Mouse (Mus musculus): ENCODE results near the gene Ilf2.

The Ilf2 gene

DNA sequence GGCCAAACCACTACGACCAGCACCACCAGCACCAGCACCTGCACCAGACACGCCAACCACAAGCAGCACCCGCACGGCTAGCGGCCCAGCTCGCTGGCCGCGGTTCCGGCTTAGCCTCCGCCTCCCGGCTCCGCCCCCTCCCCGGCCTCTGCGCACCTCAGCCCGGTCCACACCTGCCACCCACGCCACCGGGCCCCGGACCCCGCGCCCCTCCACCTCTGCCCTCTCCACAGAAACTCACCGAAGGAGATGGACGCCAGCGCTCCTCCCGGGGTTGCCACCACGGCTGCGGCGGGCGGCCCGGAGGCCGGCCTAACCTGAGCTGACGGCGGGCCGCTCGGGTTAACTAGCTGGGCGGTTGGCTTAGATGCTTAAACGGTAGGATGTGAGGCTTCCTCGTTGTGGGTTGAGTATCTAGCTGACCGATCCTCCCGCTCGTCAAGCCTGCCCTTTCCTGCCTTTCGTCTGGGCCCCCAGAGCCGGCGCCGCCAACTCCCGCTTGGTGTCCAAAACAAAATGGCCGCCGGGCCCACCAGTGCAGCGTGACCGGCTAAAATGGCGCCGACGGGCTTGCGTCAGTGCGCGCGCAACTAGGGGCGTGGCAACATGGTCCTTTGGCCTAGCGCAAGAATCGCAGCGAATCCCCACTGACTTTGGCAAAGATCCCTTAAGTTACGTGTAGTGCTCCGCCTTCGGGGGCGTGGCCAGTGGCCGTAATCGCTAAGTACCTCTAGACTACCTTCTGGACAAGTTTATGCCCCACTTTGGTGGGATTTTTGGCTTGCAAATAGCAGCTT lies 33.2 kb downstream of the Ilf2 start, which contains the start of gene Chtop:
Chtop (minus strand) TSS at position 549 of the 797 bp plus-strand sequence.
- DNase-seq (ENCODE audit: low read depth) = peak; percentile 100

DNA sequence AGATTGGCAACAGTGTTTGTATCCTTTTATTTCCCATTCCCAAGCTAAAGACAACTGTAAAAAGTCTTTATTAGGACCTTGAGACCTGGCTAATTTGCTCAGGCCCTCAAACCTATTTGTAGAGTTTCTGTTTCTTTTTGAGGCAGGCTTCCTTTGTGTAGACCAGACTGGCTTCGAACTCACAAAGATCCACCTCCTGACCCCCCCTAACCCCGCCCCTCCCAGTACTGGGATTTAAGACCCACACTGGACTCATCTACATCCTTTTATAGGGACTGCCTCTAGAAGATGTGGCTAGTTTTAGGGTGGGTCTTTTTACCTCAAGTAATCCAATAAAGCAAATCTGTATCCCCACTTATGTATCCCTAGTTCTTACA lies 33.8 kb downstream of the Ilf2 start:
- DNase-seq (ENCODE audit: low read depth) = no peak

DNA sequence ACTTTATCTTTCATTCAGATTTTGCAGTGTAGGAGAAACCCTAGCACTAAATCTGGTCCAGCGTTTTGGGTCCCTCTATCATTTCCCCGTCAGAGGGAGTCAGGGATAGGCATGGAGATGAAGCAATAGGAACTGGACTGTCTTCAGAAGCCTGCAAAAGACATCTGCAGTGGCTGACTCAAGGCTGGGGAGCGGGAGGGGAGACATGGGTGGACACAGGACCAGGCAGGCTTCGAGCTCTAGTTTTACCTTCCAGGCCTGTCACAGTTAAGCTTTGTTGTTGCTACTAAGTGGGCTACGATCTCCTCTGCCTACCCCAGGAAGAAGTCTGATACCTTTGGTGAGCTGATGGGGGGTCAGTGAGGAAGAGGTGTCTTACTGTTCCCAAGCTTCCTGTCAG lies 36.4 kb downstream of the Ilf2 start:
- DNase-seq (ENCODE audit: low read depth) = no peak

DNA sequence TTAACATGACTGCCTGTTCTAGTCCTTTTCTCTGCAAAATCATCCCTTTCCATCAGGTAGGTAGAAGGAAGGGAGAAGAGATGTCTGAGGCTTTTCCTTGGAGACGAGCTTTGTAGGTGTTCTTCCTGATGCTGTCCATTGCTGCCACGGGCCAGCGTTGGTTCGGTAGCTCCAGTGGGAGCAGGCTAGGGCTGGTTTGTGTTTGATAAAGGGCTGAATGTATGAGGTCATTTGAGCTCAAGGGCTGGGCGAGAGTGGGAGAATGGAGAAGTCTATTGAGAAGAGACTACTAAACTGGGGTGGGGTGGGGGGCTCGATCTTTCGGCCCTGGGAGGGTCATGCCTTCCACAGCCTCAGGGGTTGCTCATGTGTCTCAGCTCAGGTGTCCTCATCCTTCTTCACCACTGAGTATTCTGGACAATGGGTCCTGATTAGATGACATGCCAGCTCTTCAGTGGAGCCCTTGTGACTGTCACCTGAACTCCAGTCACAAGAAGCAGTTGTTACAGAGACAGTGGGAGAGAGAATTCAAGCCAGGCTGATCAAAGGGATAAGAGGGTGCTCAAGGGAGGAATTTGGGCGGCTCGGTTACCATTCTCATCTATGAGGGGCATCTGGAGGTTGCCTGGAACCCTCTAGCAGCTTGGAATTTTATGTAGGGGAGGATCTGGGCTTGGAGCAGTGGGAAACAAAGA lies 37.2 kb downstream of the Ilf2 start:
- no peak for DNase-seq (ENCODE audit: low read depth)

DNA sequence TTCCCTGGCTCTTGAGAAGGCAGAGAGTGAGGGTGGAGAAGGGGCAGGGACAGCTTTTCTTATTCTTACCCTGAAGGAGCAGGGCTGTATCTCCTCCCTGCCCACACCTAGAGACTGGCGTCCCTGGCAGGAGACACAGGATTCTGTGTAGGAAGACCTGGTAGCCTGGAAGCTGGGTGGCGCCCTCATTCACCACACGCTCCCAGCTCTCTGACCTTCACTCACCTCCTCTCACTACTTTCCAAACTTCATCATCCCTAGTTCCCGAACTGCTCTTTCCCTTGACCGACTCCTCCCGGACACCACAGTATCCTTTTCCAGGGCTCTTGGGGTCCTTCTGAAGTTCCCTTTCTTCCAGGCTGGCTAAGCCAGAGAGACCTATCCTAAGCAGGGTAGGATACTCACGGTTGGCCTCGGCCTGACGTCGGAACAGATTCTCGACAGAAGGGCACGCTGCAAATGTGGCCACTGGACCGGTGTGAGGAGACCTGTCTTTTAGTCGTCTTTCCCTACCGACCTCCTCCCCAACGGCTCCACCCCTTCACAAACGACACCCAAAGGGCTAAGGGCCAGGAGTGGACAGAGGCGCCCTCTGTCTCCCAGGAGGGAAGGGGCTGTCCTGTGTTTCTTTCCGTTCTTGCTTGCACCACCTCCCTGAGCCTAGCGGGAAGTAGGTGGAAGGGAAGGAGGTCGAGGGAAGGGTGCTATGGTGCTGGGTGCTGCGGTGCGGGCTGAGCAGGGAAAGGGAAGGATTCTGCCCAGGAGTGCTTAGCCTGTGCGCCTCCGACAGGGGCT lies 38.1 kb downstream of the Ilf2 start, which contains the start of the genes S100a1 and S100a13:
S100a1 (minus strand) TSS at position 597 of the 795 bp plus-strand sequence.
S100a13 (plus strand) TSS at position 640 of the 795 bp plus-strand sequence.
- DNase-seq (ENCODE audit: low read depth) = peak; percentile 48

DNA sequence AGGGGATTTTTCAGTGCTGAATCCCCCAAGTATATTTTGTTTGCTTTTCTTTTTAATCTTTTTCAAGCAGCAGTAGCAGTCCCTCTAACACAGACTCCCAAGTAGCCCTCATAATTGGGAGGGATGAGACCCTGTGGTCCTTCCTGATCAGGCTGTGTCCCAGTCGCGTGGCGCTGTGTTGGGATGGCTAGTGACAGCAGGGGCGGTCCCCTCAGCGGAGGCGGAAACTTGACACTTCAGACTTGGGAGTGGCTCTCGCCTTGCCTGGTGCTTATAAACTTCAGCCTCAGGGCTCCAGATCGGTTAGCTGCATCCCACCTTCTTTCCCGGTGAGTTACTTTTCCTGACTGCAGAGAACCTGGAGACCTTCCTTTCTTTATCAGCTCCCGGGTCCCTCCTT lies 38.8 kb downstream of the Ilf2 start:
- DNase-seq (ENCODE audit: low read depth) = peak; percentile 56

DNA sequence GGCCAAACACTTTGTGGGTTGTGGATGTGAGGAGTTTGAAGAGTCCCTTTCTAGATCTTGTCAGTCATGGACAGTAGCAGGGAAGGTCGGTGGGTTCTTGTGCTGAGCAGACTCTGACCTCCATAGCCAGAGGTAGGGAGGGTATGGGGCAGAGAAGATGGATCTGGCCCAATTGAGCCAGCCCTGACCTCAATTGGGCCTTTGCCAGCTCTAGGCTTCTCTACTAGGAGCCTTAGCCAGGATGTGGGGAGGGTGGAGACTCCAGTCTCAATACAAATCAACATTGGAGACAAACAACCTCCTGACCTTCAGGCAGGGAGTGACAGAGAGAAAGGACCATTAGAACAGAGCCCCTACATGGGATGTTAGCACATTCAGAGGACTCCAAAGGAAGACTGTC lies 39.3 kb downstream of the Ilf2 start:
- peak; percentile 54 for DNase-seq (ENCODE audit: low read depth)

DNA sequence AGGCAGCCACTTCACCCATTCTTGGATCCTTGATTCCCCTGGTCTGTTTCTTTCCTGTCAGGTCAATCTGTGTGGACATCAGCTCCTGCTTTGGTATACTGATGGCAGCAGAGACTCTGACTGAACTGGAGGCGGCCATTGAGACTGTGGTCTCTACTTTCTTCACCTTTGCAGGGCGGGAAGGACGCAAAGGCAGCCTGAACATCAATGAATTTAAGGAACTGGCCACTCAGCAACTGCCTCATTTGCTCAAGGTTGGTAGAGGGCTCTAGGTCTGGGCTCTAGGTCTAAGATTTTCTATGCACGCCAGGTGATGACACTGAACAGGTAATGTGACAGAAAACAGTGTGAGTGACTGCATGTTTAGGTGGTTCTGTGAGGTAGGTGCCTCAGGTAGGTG lies 39.9 kb downstream of the Ilf2 start:
- no peak for DNase-seq (ENCODE audit: low read depth)

DNA sequence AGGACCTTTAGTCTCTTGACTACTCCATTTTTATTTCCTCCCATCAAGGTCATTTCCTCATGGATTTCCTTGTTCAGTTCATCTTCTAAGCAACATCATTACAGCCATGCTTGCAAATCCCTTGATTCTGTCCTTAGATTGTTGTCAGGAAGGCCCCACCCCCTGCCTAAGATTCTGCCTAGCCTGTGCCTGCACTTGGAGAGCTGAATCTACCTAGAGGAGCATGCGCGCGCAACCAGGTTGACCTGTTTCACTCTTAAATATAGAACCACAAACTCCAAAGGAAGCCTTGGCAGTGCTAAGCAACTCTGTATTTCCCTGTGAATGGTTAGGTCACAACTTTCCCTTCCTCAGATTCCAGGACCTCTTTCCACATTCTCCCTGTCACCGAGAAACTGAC lies 41.8 kb downstream of the Ilf2 start:
- no peak for DNase-seq (ENCODE audit: low read depth)

DNA sequence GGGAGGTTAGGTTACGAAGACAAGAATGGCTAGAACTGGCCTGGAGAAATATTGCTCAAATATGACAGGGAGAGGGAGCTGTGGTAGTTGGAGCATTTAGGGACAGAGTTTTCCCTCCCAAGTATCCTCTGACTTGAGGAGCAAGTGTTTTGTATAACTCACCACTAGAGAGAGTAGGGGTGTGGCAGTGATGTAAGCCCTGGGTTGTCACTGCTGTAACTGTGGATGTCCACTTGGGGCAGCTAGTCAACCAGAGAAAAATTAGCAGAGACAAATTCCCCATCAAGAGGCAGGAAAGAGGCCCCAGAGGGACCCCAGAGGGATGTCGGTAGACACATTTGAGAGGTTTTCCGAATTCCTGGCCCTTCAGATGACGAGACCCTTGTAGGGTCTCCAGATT lies 49.5 kb downstream of the Ilf2 start:
- peak; percentile 81 for DNase-seq (ENCODE audit: low read depth)

DNA sequence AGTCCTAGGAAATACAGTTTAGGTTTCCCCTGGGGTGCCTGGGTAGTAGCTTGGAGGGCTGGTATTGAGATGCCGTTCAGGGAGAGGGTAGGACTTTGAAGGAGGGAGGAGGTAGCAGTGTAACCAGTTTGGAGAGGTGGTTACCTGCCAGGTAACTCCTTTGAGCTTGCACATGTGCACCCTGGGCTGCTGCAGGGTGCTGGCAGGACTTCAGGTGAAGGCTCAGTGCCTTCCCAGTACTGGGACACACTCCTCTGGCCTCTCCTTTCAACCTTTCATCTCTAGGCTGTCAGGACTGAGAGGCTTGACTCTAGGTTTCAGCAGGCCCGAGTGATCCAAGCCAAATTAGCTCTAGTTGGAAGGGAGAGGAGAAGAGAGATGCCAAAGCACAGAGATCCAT lies 50.1 kb downstream of the Ilf2 start:
- DNase-seq (ENCODE audit: low read depth) = no peak

DNA sequence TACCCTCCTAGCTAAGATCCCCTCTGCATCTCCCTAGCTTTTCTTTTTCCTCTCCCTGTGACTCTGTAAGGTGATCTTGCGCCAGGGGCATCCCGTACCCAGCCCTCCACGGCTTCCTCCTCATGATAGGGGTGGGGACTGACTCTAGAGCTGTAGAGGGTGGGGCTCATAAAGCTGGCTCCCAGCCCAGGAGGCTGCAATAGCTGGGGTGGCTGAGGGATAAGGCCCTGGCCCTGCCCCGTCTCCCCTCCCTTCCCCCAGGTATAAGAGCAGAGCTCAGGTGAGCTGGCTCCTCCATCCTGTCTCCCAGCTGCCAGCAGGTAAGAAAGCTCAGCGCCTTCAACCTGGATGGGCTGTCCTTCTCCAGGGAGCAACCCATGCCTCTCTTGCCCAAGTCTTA lies 50.7 kb downstream of the Ilf2 start, which contains the start of gene S100a14:
S100a14 (plus strand) TSS at position 277 of the 400 bp plus-strand sequence.
- DNase-seq (ENCODE audit: low read depth) = peak; percentile 48

DNA sequence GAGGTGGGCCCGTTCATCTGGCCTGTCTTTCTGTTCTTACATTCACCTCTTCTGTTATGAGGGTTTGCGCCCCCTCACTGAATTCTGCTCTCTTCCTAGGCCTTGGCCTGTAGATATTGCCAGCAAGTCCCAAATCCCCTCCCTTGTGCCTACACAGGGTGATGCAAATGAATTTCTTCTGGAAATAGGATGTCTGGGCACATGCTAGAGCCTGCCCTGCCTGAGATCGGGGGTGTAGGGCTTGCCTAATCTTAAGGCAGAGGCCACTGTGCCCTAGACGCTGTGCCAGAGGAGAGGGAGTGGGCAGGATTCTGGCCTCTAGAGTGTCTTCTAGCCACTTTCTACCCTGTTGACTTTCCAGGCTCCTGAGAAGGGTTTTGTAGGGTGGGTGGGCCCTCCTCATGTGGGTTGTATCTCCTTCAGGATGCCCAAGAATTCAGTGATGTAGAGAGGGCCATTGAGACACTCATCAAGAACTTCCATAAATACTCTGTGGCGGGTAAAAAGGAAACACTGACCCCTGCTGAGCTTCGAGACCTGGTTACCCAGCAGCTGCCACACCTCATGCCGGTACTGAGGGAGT lies 51.5 kb downstream of the Ilf2 start:
- no peak for DNase-seq (ENCODE audit: low read depth)

DNA sequence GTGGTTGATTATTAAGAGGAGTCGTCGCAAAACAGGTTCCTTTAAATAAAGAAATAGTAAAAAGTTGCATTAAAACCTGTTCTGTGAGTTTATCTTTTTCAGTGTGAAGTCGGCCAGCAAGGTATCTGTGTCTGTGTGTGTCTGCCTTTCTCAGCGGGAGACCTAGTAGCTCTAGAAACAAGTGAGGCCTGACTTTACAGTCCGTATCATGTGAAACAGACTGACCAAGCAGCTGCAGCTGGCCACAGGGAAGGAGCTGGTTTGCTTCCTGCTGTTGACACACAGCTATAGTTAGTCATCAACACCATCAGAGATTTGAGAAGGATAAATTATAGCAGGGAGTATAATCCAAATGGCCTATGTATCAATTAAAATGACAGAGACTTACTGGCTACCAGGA lies 55.8 kb downstream of the Ilf2 start:
- DNase-seq (ENCODE audit: low read depth) = no peak

DNA sequence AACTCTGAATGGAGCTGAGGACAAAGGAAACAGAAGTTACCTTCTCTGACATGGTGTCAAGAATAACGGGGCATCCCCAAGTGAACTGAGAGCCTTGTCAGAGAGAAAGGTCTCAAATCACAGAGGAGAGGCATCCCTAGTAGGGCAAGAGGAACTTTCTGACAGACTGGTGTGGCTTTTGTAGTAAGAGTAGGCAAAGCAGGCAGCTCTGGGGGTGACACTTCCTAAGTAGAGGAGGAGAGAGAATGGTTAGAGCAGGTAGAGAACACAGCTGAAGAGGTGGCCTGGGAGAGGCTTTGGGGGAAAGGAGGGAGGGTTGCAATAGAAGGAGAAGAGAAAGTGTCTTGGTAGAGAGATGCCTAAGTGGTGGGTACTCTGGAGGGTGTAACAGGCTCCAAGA lies 59.5 kb downstream of the Ilf2 start:
- DNase-seq (ENCODE audit: low read depth) = no peak

DNA sequence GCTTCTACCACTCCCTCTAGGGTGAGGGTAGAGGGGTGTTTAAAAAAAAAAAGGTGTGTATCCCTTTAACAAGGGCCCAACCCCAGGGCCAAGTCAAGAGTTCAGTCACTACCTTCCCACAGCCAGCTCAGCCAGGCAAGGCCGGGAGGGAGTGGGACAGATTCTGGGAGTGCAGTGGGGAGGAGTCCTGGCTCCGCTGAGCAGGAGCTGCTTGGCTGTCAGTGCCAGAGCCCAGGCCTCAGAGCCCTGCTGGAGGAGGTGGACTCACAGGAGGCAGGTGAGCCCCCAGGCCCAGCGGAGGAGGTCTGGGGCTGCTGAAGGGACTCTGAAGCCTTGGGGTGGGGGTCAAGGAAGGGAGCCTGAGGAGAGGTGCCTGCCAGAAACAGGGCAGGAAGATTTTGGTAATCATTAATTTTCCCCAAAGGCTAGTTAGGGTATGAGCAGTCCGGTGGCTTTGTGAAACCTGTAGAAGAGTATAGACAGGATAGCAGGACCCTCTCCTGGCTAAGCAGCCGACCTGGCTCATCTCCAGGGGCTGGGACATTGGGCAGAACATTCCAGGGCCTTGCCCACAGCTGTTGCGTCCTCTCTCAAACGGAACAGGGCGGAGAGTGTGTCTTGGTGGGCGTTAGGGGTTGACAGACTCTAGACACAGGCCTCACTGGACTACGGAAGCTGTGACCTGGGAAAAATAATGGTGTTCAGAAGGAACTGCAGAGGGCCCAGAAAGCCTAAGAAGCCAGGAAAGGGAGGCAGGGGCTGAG lies 61.4 kb downstream of the Ilf2 start, which contains the start of gene S100a16:
S100a16 (plus strand) TSS at position 114 of the 764 bp plus-strand sequence.
- peak; percentile 64 for DNase-seq (ENCODE audit: low read depth)

DNA sequence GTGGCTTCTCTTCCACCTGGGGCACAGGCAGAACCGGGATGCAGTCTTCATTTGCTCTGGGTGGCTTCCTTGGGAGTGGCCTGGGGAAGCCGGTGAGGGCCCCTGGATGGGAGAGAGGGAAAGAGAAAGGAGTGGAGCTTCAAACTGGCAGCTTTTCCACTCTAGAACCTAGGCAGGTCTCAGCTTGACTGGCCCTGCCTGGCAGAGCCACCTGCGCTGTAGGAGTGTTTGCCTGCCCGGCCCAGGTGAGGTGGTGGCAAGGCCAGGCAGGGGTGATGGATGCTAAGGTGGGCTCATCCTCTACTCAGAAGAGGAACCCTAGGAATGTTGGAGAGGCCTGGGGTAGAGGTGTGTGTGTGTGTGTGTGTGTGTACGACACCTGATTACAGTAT lies 62.0 kb downstream of the Ilf2 start:
- DNase-seq (ENCODE audit: low read depth) = no peak

All from NIH3T3 (cell line).